Mouse (Mus musculus) spleen, adult 2 months (tissue): ENCODE data around the gene Olfr153.
"Not testable (repeated sequence)": the region's sequence is repeated elsewhere in the genome, so short reads cannot be mapped to it uniquely, and the experiment has no call there.

Experiments used
- CTCF ChIP-seq: fragments of 200-500 bp; IDR thresholded peaks from 2 replicates; pipeline ENCODE4 v1.5.1; 2011; ENCODE audit warnings: mild to moderate bottlenecking, inconsistent platforms; ENCODE audit not compliant: insufficient read depth, insufficient read length, insufficient replicate concordance; ENCODE audit errors: extremely low read depth
- POLR2A ChIP-seq: fragments of 200-500 bp; IDR thresholded peaks from 2 replicates; pipeline ENCODE4 v1.6.1; 2011; ENCODE audit warnings: low read depth, low read length, inconsistent platforms

DNA sequence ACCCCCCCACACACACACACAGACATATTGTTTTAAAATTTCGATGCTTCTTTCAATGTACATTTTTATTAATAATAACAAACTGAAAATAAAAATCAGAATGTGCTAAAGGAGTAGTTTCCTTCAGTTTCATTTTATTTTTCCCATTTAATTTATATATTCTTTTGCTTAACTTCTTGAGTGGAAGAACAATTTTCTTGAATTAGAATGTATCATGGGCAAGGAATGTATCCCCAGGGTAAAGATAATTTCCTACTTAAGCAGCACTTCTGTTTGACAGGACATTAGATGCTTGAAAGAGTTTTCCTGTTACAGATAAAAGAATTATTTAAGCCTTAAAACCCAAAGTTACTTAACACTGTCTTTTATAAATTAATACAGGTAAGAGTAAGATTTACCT, 42.0 kb downstream of the Olfr153 start, which contains the start of gene Olfr1129:
- not testable (repeated sequence) for TF ChIP-seq CTCF, POLR2A
